Mouse (Mus musculus) embryonic fibroblast, embryonic 13.5 days (primary cell): ENCODE measurements around the gene Cyp11a1.

Experiments used
- CTCF ChIP-seq: IDR thresholded peaks from 2 replicates; pipeline ENCODE4 v1.5.1; 2011; ENCODE audit warnings: mild to moderate bottlenecking, control low read depth, low read length, moderate library complexity, borderline replicate concordance; ENCODE audit not compliant: insufficient read depth
- POLR2A ChIP-seq: IDR thresholded peaks from 2 replicates; pipeline ENCODE4 v1.6.1; 2011; ENCODE audit warnings: low read depth, mild to moderate bottlenecking, control low read depth, low read length, moderate library complexity

GRCm38 (mm10) chr9:57961226-57961625 is 45.0 kb upstream of the Cyp11a1 start:
- no peak for TF ChIP-seq CTCF
- no peak for TF ChIP-seq POLR2A
